Mouse (Mus musculus): ENCODE measurements at regions not wholly inside any gene's neighbourhood (a gene's known extent, or its start where the extent isn't known, plus 50 kb on each side); places are given as distances from the start of the nearest gene placed in this dataset.

- H3K4me3 ChIP-seq, result no peak overlapping the region
- TF ChIP-seq CTCF (IDR thresholded peaks at IDR 0.05), result no peak
- no peak overlapping the region for H3K27ac ChIP-seq
- no peak for DNase-seq
- intact Hi-C loops (cut with DNase I), result no loop called here
These were observed 256.3 kb upstream of the Mme start for GRCm38 (mm10) chr3:62985033-62985432.

- intact Hi-C loops (cut with DNase I), result no loop called here
- Histone ChIP-seq H3K27ac (no peak overlapping the region), H3K4me3 (no peak overlapping the region)
- DNase-seq, result no peak
- no peak for TF ChIP-seq CTCF (IDR thresholded peaks at IDR 0.05)
These were observed 264.4 kb upstream of the Mme start for GRCm38 (mm10) chr3:62976906-62977305.

- no peak for DNase-seq
- no peak for TF ChIP-seq CTCF (IDR thresholded peaks at IDR 0.05)
- intact Hi-C loops (cut with DNase I), result no loop called here
- no peak overlapping the region for H3K27ac ChIP-seq
- no peak overlapping the region for H3K4me3 ChIP-seq
These were observed 278.1 kb upstream of the Mme start for GRCm38 (mm10) chr3:62963244-62963643.

GRCm38 (mm10) chr3:62962608-62963007 is 278.7 kb upstream of the Mme start:
- no peak for DNase-seq
- no peak for TF ChIP-seq CTCF (IDR thresholded peaks at IDR 0.05)
- Histone ChIP-seq H3K27ac (no peak overlapping the region), H3K4me3 (no peak overlapping the region)
- intact Hi-C loops (cut with DNase I), result no loop called here

DNA sequence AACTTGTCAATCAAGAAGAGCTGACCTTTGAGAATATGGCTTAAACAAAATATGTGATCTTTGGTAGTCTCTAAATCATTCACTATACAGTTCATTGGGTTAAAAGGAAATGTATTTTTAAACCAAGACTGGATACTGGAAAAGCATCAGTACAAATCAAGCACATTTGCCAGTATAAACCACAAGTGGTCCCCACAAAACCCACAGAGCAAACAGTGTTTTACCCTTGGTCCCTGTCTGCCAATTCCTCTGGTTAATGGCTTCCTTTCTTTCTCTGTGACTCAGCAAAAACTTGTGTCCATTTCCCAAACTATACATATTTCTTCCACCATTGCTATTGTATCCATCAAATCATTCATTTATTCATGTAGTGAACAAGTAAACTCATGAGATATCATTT is 296.0 kb upstream of the Mme start:
- no peak for DNase-seq
- Histone ChIP-seq H3K27ac (no peak overlapping the region), H3K4me3 (no peak overlapping the region)
- TF ChIP-seq CTCF (IDR thresholded peaks at IDR 0.05), result no peak
- intact Hi-C loops (cut with DNase I), result no loop called here

GRCm38 (mm10) chr3:62938601-62939000 is 302.7 kb upstream of the Mme start:
- TF ChIP-seq CTCF (IDR thresholded peaks at IDR 0.05), result no peak
- H3K4me3 ChIP-seq, result no peak overlapping the region
- no peak for DNase-seq
- intact Hi-C loops (cut with DNase I), result no loop called here
- H3K27ac ChIP-seq, result no peak overlapping the region

DNA sequence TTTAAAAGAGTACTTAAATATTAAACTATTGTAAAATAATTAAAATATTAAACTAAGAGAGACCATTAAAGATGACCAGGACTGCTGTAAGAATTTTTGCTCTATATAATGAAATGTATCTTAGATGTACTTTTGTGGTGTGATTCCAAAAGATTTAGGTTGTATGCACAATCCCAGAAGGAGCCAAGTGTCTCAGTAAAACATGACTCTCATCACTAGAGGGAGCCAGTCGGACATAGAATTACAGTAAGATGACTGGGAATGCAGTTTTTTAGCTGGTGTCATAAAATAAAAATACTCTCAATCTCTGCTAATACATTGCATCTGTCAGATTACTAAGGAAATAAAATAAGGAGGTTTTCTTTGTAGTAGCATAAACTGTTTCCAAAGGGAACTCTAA is 316.9 kb upstream of the Mme start:
- peak; percentile 41; the same call in 1 of the 2 replicates for TF ChIP-seq CTCF (IDR thresholded peaks at IDR 0.05)
- intact Hi-C loops (cut with DNase I), result no loop called here
- H3K4me3 ChIP-seq, result no peak overlapping the region
- no peak overlapping the region for H3K27ac ChIP-seq
- DNase-seq, result no peak

DNA sequence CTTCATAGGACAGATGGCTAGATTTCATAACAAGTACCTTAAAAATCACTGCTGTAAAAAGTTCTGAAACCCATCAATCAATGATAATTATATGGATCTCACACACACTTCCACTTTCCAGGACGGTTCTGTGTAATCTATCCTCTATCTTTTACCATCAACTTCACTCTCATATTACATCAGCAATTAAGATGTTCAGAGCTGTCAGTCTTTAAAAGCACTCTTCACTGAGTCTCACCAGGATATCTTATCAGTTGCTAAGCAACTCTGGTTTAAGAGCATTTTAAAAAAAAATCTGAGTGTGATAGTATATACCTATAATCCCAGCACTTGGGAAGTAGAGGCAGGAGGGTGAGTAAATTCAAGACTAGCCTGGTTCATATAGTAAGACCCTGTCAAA is 312.0 kb upstream of the Gpr149 start:
- H3K4me3 ChIP-seq, result no peak overlapping the region
- no peak overlapping the region for H3K27ac ChIP-seq
- intact Hi-C loops (cut with DNase I), result no loop called here
- DNase-seq, result no peak
- TF ChIP-seq CTCF (IDR thresholded peaks at IDR 0.05), result no peak

DNA sequence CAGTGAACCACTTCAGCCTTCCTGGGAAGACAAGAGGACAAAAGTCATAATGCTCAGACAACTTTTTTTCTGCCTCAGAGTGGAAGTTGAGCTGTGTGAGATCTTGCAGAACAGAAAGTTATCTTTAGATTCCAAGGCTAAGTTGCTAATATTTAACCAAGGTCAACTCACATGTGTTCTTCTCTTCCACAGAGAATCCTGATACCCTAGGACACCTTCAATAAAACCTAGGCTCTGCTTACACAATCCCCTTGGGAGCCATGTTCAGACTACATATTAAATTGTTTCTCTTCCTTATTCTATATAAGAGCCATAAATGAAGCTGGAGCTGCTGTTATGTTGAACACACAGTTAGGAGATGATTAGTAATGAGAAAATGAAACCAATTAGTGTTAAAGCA is 280.2 kb upstream of the Gpr149 start:
- Histone ChIP-seq H3K27ac (no peak overlapping the region), H3K4me3 (no peak overlapping the region)
- no peak for DNase-seq
- intact Hi-C loops (cut with DNase I), result no loop called here
- TF ChIP-seq CTCF (IDR thresholded peaks at IDR 0.05), result no peak

- TF ChIP-seq CTCF (IDR thresholded peaks at IDR 0.05), result no peak
- intact Hi-C loops (cut with DNase I), result no loop called here
- no peak overlapping the region for H3K4me3 ChIP-seq
These were observed 277.6 kb upstream of the Gpr149 start for GRCm38 (mm10) chr3:62882310-62883073.

DNA sequence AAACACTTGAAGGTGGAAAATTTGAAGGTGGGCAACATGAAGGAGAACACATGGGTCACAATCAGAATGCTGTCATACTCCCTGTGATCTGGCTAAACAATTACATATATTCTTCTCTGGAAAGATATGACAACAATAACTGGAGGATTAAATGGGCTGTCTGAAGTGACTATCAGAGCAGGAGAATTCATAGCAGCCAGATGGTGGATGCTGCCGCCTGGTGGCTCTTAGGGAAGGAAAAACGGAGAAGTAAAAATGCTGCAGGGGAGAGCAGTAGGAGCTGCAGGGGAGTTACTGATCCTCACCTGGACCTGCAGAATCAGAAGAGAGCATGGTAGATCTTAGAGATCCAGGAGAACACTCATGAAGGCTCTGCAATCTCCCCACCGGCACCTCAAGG is 255.8 kb upstream of the Gpr149 start:
- intact Hi-C loops (cut with DNase I), result no loop called here
- Histone ChIP-seq H3K27ac (no peak overlapping the region), H3K4me3 (no peak overlapping the region)
- TF ChIP-seq CTCF (IDR thresholded peaks at IDR 0.05), result peak; percentile 17; the same call in 1 of the 2 replicates
- DNase-seq, result no peak

More at GRCm38 (mm10) chr3:62882310-62883073, 277.6 kb upstream of the Gpr149 start:
- no peak for DNase-seq
- H3K27ac ChIP-seq, result no peak overlapping the region

DNA sequence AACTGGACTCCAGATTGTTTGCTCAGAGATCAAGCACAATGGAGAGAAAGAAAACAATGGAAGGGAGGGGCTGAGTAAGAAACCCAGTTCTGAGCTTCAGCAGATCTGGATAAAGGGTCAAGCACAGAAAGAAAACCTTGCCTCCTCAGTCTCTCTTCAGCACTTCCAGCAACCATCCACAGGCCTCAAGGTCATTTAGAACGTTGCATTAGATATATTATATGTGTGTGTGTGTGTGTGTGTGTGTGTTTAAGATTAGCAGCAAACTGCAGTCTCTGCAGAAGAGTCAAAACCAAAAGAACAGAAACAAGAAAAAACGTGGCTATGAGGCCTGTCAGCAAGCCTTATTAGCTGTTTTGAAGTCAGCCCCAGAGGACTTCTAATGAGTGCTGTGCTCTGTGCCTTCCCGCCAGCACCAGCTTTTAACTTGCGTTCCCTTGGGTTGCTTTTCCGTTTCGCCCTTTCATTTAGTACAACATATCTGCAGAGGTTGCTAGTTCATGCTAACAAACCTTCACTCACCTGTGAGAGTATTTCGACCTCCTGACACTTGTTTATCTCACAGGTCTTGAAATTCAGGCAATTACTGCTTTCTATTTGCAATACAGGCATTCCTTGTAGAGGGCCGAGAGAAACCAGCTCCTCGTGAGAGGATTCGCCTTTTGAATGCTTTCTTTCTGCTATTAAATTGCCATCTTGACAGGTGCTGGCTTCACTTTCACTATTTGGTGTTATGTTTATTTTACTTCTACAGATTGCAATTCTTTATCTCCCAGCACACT is 230.9 kb upstream of the Gpr149 start:
- DNase-seq, result no peak
- Histone ChIP-seq H3K4me3 (no peak overlapping the region), H3K27ac (no peak overlapping the region)
- intact Hi-C loops (cut with DNase I), result no loop called here
- no peak for TF ChIP-seq CTCF (IDR thresholded peaks at IDR 0.05)

- intact Hi-C loops (cut with DNase I), result no loop called here
- no peak for DNase-seq
- no peak overlapping the region for H3K27ac ChIP-seq
- H3K4me3 ChIP-seq, result no peak overlapping the region
- no peak for TF ChIP-seq CTCF (IDR thresholded peaks at IDR 0.05)
These were observed 219.0 kb upstream of the Gpr149 start for GRCm38 (mm10) chr3:62823892-62824291.

All from gastrocnemius, adult 2 months (tissue).